Mouse (Mus musculus) frontal cortex, postnatal 36 days (tissue): ENCODE results near the gene Mdm2.
"Not testable (repeated sequence)": the region's sequence is repeated elsewhere in the genome, so short reads cannot be mapped to it uniquely, and the experiment has no call there.

Experiments used
- DNase-seq, 2 experiments: peaks; one replicate each; pipeline ENCODE4 v3.0.0; 2022; ENCODE audit warnings: low spot score in 2 of 2

Mdm2 gene

DNA sequence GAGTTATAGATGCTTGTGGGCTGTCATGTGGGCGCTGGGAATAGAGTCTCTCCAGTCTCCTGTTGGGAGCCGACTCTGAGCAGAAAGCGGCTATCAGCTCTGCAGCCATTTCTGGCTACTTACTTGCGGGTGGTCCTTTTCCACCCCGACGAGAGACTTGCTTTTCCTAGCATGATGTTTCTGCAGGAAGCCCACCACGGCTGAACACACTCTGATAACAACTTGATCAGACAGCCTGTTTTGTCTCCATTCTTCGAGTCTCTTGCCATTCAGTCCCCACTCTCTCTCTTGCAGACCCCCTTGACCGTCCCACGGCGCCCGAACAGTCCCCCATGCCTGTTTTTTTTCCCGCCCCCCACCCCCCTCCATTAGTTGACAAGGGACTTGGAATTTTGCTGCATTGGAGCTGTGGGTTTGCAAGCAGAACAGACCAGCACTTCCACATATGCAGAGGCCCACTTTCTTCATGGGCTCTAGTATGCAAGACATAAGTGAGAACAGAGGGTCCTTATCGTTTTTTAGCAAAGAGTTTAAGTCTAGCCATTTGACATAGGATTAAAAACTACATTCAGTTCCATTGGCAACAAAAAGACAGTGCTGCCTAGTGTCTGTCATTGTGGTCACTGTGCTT is 22.5 kb upstream of the Mdm2 start:
- DNase-seq = no peak

GRCm38 (mm10) chr10:117732184-117732583 is 21.6 kb upstream of the Mdm2 start:
- DNase-seq = no peak

GRCm38 (mm10) chr10:117731244-117732101 is 20.9 kb upstream of the Mdm2 start:
- peak in 1 of 2 experiments; percentile 48 for DNase-seq

DNA sequence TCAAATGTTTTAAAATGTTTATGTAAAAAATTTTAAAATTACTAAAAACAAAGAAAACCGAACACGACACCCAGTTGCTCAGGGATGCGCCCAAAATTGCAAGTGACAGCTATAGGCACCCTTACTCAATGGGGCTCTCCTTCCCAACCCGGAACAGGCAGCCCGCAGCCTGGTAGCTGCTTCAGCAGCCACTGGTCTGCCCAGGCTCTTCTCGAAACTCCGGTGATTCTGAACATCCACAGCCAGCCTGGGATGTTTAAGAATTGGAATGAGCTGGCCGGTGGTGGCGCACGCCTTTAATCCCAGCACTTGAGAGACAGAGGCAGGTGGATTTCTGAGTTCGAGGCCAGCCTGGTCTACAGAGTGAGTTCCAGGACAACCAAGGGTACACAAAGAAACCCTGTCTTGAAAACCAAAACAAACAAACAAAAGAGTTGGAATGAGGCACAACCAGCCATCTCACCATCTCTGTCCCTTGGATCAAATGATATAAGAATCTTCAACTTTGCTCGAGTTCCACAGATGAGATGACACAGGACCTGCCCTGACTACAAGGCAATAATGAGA is 20.2 kb upstream of the Mdm2 start:
- DNase-seq = no peak

- no peak for DNase-seq
Measured at GRCm38 (mm10) chr10:117730140-117730539, 19.6 kb upstream of the Mdm2 start.

DNA sequence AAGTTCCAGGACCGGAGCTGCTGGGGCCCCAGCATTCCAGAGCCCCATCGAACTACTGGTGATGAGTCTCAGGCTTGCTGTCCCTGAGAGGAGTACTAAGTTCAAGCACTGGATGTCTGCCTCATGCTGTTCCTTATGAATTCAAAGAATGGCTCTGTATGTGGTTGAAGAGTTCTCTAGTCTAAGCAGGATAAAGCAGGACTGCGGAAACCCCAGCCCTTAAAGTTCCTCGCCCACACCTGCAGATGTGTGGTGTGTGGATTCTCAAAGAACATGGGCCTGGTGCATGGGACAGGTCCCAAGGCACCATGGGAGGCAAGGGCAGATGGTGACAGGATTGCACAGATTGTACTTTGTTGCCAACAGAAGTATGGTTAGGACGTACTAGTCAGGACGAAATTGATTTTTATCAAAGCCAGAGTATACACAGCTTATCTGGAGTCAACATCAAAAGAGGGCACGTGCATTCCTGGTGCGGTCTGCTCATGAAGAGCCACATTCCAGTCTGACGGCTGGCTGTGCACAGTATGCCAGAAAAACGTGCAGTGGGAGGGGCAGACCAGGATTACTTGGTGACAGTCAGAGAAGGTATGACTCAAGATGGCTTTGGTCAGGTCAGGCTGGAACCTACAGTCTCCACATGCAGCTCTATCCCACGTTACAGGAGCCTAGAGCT is 18.7 kb upstream of the Mdm2 start:
- DNase-seq = no peak

DNA sequence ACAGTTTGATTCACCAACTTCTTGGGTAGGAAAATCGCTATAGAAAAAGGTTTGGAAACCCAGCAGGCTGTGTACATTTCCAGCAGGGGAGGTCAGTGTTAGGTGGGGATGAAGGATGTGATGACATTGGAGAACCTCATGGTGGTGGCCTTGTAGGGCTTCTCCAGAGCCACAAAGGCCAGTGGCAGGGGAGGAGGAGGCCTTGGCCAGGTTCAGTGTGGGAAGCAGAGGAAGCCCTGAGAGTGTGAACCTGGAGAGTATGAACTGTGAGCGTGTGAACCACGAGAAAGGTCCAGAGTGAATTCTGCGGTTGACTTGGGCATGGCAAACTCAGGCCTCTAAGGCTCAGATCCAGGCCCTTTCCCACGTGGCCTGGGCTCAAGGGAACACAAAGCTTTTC is 18.0 kb upstream of the Mdm2 start:
- DNase-seq = no peak

GRCm38 (mm10) chr10:117727518-117728110 is 17.1 kb upstream of the Mdm2 start:
- no peak for DNase-seq

GRCm38 (mm10) chr10:117726888-117727385 is 16.4 kb upstream of the Mdm2 start:
- no peak for DNase-seq

GRCm38 (mm10) chr10:117726350-117726749 is 15.8 kb upstream of the Mdm2 start:
- no peak for DNase-seq

GRCm38 (mm10) chr10:117725671-117726070 is 15.1 kb upstream of the Mdm2 start:
- DNase-seq = no peak

DNA sequence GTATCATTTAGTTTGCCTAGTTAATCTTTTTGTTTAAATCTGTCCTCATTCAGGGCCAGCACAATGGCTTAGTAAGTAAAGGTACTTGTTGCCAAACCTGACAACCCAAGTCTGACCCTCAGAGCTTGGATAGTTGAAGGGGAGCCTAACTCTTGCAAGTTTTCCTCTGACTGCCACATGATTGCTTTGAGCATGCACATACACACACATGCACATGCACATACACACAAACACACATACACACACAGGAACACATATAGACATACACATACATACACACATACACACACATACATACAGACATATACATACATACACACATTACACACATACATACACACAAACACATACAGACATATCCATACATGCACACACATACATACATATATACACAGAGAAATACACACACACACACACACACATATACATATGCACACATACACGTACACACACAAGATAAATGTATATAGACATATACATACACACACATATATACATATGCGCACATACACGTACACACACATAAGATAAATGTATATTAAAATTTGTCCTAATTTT is 14.3 kb upstream of the Mdm2 start:
- DNase-seq = no peak

GRCm38 (mm10) chr10:117724136-117724718 is 13.7 kb upstream of the Mdm2 start:
- DNase-seq = no peak

DNA sequence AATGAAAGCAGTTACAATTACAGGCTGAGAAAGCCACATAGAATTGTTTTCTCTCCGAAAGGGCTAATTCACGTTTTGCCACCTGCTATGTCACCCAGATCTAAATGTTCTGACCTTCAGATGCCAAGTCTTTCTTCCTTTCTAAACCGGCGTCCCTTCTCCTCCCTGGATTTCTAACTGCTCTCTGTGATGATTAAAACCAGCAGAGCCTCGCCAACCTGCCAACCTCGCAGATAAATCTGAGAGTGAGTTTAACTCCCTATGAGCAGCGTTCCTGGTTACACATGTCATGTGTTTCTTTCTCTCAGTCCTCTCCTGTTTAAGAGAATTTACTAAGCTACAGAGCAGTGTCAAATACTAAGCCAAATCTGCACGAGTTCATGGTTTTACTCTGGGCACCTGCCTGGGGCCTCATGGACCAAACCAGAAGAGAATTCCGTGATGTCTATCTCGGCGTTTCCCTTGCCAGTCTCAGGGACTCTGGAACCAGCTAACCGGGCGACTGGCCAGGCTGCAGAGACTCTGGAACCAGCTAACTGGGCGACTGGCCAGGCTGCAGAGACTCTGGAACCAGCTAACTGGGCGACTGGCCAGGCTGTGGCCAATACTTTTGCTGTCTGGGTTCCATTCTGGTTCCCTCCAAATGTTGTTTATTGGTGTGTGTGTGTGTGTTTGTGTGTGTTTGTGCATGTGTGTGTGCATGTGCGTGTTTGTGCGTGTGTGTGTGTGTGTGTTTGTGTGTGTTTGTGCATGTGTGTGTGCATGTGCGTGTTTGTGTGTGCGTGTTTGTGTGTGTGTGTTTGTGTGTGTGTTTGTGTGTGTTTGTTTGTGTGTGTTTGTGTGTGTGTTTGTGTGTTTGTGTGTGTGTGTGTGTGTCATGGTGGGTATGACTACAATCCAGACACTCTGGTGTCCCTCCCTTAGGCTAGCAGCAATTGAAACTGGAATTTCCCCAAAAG is 7.9 kb upstream of the Mdm2 start:
- no peak for DNase-seq

DNA sequence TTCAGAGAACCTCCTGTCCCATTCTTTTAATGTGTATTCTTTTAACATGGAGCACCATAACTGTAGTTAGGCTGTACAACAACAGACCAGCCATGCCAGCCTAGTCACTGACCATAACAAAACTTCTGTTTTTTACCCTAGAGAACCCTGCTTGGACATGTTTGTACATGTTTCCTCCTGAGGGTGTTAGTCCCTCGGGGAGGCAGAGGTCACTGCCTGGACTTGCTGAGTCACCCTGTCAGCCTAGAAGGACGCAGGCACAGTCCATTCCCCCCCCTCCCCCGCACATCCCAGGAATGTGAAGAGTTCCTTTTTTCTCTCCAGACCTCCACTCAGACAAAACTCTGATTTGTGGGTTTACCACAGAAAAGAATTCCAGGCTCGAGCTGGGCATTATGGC is 7.0 kb upstream of the Mdm2 start:
- DNase-seq = no peak

DNA sequence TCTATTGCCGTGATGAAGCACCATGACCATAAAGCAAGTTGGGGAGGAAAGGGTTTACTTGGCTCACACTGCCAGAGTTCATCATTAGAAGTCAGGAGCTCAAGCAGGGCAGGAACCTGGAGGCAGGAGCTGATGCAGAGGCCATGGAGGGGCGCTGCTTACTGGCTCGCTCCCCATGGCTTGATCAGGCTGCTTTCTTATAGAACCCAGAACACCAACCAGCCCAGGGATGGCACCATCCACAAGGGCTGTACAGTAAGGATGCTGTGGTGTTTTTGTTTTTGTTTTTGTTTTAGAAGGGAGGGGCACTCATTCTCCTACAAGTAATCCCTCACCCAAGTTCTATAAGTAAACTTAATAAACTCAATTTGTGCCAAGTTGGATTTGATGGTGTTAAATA is 6.1 kb upstream of the Mdm2 start:
- DNase-seq = no peak

DNA sequence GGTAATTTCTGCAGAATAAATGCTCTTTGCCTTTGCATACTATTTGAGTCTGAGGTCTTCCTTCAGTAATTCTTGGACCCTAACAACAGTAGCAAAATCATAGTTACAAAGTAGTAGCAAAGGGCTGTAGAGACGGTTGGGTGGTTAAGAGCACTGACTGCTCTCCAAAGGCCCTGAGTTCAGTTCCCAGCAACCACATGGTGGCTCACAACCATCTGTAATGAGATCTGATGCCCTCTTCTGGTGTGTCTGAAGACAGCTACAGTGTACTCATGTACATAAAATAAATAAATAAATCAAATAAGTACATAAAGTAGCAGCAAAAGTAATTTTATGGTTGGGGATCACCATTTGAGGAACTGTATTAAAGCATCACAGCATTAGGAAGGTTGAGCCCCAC is 5.1 kb upstream of the Mdm2 start:
- DNase-seq = not testable (repeated sequence)

DNA sequence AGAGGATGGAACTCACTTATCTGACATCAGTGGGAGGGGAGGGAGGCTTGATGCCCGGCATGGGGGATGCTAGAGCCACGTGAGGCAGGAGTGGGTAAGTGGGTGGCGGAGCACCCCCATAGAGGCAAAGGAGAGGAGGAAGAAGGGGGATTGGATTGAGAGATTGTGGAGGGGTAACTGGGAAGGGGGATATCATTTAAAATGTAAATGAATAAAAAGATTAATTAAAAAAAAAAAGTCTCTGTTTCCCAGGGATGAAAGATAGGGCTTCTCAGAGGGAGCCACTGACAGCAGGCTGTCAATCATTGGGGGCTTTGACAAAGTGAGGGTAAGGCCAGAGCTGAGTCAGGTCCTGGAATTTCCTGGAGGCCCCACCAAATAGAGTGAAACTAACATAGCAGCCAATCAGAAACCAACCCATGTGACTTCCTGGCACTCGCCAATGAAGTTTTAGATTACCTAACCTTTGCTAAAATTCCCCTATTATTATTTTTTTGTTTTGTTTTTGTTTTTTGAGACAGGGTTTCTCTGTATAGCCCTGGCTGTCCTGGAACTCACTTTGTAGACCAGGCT is 4.5 kb upstream of the Mdm2 start:
- no peak for DNase-seq

DNA sequence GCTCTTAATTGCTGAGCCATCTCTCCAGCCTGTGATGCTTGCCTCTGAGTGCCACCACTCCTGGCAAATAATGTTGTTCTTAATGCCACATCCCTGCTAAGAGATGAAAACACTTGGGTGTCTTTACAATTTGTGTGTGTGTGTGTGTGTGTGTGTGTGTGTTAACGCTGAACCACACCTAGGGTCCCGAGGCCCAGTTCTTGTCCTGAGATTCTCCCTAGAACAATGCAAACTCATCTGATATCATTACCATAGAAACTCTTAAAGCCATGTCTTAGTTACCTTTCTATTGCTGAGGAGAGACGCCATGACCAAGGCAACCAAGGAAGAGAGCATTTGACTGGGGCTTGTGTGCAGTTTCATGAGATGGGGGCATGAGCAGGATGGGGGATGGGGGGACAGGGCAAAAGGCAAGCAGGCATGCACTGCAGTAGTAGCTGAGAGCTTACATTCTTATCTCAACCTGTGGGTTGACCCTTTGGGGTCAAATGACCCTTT is 3.5 kb upstream of the Mdm2 start:
- no peak for DNase-seq
